Mouse (Mus musculus) brain, embryonic 14.5 days (tissue): ENCODE data around the gene Ap4s1.

ENCODE experiments used
- CTCF ChIP-seq: fragments of 200-500 bp; IDR thresholded peaks from 2 replicates; pipeline ENCODE4 v1.5.1; 2012; ENCODE audit warnings: inconsistent platforms, mild to moderate bottlenecking, moderate library complexity, borderline replicate concordance; ENCODE audit not compliant: insufficient read depth, insufficient read length; ENCODE audit errors: extremely low read depth
- POLR2A ChIP-seq: fragments of 200-500 bp; IDR thresholded peaks from 2 replicates; pipeline ENCODE4 v1.6.1; 2012; ENCODE audit warnings: mild to moderate bottlenecking, inconsistent platforms, borderline replicate concordance; ENCODE audit not compliant: poor library complexity, insufficient read depth, insufficient read length, severe bottlenecking; ENCODE audit errors: extremely low read depth

GRCm38 (mm10) chr12:51708941-51709686, 18.3 kb downstream of the Ap4s1 start:
- TF ChIP-seq CTCF: no peak
- TF ChIP-seq POLR2A: no peak
